Mouse (Mus musculus): ENCODE measurements around the gene Apol7b. TPM values are rescaled to one million over a fixed set of nuclear protein-coding genes. Genes with fewer than 3 reads are reported as not detected.
"Not testable (repeated sequence)": the region's sequence is repeated elsewhere in the genome, so short reads cannot be mapped to it uniquely, and the experiment has no call there.

Apol7b gene
- polyA plus RNA-seq, 1 experiment from 2014 or later = not detected

DNA sequence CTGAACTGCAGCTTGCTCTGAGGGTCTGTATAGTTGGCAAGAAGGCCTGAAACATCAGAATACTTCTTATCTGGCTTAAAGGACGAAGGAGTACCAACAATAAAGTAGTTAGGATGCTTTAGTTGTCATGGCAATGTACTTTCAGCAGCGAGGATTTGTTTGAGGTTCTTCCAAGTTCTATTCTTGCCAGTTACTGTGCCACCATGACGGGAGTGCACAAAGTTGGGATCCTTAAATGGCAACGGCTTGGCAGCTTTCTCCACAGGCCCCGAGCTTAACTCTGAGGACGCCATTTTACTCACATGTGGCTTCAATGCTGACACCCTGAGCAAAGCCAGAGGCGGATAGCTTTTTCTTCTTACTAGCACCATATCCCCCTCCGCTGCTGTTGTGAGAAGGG lies 2.5 kb downstream of the Apol7b start:
- H3K4me3 ChIP-seq (ENCODE audit: low read depth, low read length); H3K4me2 ChIP-seq (ENCODE audit: low read depth, low read length); H3K9me3 ChIP-seq (replicated peaks; ENCODE audit: control insufficient read depth, low read length); H3K27me3 ChIP-seq (ENCODE audit: control insufficient read depth, insufficient read depth, low read length); H3K4me1 ChIP-seq (ENCODE audit: control insufficient read depth, insufficient read depth, low read length); ATAC-seq (replicated peaks; ENCODE audit: insufficient number of reproducible peaks, low FRiP score, low TSS enrichment, low read depth); DNase-seq (ENCODE audit: low spot score); H3K27ac ChIP-seq (replicated peaks; ENCODE audit: low read depth, low read length); H3K9ac ChIP-seq (replicated peaks; ENCODE audit: low read length); H3K36me3 ChIP-seq (replicated peaks; ENCODE audit: control insufficient read depth, insufficient read depth, low read depth, low read length): not testable (repeated sequence)
- 88% methylated on average over 8 of the region's 8 CpGs for WGBS

DNA sequence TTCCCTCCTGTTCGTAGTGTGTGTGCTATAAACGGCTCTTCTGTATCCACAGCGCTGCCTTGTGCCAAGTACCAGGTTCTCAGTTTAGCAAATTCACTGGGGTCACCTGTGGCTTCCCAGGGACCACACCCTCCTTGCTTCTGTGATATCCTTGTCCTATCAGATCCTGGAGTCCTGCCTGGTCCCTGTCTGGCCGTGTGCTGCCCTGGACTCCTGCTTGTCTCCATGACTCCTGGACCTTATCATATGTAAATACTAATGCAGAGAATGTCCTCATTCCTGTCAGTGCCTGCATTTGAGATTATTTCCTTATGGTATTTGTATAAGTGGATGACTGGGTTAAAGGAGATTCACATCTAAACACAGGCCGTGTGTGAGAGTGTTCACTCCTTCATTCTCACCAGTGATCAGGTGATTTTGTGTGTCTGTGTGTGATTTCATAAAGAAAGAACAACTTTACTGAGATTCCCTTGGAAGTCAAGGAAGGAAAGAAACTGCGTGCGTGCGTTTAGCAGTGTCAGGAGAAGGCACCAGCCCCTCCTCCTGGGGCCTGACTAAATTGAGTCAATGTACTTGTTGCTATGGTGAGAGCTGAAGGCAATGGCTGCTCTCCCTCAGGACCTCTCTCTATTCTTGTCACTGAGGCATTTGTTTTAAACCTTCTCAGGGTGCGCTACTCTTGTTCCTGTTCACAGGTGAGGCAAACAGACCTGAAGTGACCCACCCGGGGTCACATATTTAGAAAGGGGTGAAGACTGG lies 18.4 kb downstream of the Apol7b start:
- 79% methylated on average over 8 of the region's 10 CpGs for WGBS
- DNase-seq (ENCODE audit: low spot score); H3K27ac ChIP-seq (replicated peaks; ENCODE audit: low read depth, low read length); H3K4me1 ChIP-seq (ENCODE audit: control insufficient read depth, insufficient read depth, low read length); H3K27me3 ChIP-seq (ENCODE audit: control insufficient read depth, insufficient read depth, low read length); ATAC-seq (replicated peaks; ENCODE audit: insufficient number of reproducible peaks, low FRiP score, low TSS enrichment, low read depth); H3K4me2 ChIP-seq (ENCODE audit: low read depth, low read length); H3K4me3 ChIP-seq (ENCODE audit: low read depth, low read length); H3K9me3 ChIP-seq (replicated peaks; ENCODE audit: control insufficient read depth, low read length); H3K36me3 ChIP-seq (replicated peaks; ENCODE audit: control insufficient read depth, insufficient read depth, low read depth, low read length); H3K9ac ChIP-seq (replicated peaks; ENCODE audit: low read length): not testable (repeated sequence)

DNA sequence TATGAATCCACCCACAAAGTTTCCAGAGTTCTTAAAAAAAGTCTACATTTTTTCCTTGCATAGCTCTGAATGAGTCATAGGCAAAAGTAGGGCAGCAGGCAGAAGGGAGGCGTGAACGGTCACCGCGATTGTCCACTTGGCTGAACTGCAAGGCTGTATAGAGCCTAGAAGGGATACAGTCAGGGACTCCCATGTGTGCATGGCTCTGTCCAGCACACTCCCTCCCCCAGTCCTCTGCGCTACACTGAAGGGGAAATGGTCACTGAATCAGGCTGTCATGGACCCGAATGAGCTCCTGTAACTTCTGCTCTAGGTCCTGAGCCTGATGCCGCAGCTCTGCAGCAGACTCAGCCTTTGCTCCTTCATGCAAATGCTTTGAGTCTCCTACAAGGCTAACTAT lies 24.4 kb downstream of the Apol7b start:
- 66% methylated on average over 3 of the region's 7 CpGs for WGBS
- not testable (repeated sequence) for H3K4me2 ChIP-seq (ENCODE audit: low read depth, low read length); H3K27ac ChIP-seq (replicated peaks; ENCODE audit: low read depth, low read length); H3K36me3 ChIP-seq (replicated peaks; ENCODE audit: control insufficient read depth, insufficient read depth, low read depth, low read length); H3K9ac ChIP-seq (replicated peaks; ENCODE audit: low read length); H3K4me1 ChIP-seq (ENCODE audit: control insufficient read depth, insufficient read depth, low read length); H3K27me3 ChIP-seq (ENCODE audit: control insufficient read depth, insufficient read depth, low read length); H3K9me3 ChIP-seq (replicated peaks; ENCODE audit: control insufficient read depth, low read length); DNase-seq (ENCODE audit: low spot score); H3K4me3 ChIP-seq (ENCODE audit: low read depth, low read length); ATAC-seq (replicated peaks; ENCODE audit: insufficient number of reproducible peaks, low FRiP score, low TSS enrichment, low read depth)

DNA sequence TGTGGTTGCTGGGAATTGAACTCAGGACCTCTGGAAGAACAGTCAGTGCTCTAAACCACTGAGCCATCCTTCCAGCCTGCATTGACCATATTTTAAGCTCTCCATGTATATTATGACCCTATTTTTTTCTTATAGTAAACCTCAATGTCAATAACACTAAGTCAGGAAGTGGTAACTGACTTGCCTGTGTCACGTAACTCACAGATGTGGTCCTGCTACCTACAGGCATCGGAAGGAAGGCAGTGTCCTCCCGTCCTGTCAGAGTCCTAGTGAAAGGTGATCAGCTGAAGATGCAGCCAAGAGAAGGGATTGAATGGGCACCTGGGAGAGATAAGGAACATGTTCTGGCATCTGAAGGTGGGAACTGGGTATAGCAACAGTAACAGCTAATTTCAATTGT lies 27.6 kb downstream of the Apol7b start:
- not testable (repeated sequence) for H3K9me3 ChIP-seq (replicated peaks; ENCODE audit: control insufficient read depth, low read length); H3K27me3 ChIP-seq (ENCODE audit: control insufficient read depth, insufficient read depth, low read length); H3K9ac ChIP-seq (replicated peaks; ENCODE audit: low read length); H3K4me2 ChIP-seq (ENCODE audit: low read depth, low read length); H3K27ac ChIP-seq (replicated peaks; ENCODE audit: low read depth, low read length); H3K4me3 ChIP-seq (ENCODE audit: low read depth, low read length); H3K36me3 ChIP-seq (replicated peaks; ENCODE audit: control insufficient read depth, insufficient read depth, low read depth, low read length); H3K4me1 ChIP-seq (ENCODE audit: control insufficient read depth, insufficient read depth, low read length); ATAC-seq (replicated peaks; ENCODE audit: insufficient number of reproducible peaks, low FRiP score, low TSS enrichment, low read depth); DNase-seq (ENCODE audit: low spot score)
- no CpG with 5 or more reads among the region's 3 CpGs for WGBS

DNA sequence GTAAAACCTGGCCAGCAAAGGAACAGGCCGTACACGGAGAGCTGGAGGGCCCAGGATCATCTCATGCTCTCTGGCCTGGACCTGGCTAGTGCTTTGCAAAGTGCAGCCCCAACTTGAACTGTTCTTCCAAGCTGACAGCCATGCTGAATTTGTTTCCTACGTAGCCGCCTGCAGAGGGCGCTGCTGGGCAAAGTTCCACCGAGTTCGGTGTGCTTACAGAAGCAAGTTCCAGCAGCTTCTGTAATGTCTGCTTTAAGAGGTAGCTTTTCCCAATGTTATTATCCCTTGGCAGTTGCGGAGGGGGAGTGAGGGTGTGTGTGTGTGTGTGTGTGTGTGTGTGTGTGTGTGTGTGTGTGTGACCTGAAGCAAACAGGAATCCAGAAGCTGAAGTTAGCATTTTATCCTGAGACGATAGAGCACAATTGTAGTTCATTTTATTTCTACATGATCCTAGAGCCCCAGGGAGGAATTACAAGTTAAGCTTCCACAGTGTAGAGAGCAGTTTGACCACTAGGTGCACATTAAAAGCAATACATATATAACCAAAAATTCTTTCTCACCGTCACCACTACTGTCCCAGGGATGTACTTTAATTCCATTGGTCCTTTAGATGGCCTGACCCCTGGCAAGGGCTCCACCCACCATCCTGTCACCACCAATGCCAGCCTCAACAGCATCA lies 30.5 kb downstream of the Apol7b start:
- not testable (repeated sequence) for H3K4me3 ChIP-seq (ENCODE audit: low read depth, low read length); DNase-seq (ENCODE audit: low spot score); H3K27me3 ChIP-seq (ENCODE audit: control insufficient read depth, insufficient read depth, low read length); H3K9ac ChIP-seq (replicated peaks; ENCODE audit: low read length); H3K4me1 ChIP-seq (ENCODE audit: control insufficient read depth, insufficient read depth, low read length); H3K27ac ChIP-seq (replicated peaks; ENCODE audit: low read depth, low read length); ATAC-seq (replicated peaks; ENCODE audit: insufficient number of reproducible peaks, low FRiP score, low TSS enrichment, low read depth); H3K36me3 ChIP-seq (replicated peaks; ENCODE audit: control insufficient read depth, insufficient read depth, low read depth, low read length); H3K9me3 ChIP-seq (replicated peaks; ENCODE audit: control insufficient read depth, low read length); H3K4me2 ChIP-seq (ENCODE audit: low read depth, low read length)
- 19% methylated on average over 2 of the region's 10 CpGs for WGBS

DNA sequence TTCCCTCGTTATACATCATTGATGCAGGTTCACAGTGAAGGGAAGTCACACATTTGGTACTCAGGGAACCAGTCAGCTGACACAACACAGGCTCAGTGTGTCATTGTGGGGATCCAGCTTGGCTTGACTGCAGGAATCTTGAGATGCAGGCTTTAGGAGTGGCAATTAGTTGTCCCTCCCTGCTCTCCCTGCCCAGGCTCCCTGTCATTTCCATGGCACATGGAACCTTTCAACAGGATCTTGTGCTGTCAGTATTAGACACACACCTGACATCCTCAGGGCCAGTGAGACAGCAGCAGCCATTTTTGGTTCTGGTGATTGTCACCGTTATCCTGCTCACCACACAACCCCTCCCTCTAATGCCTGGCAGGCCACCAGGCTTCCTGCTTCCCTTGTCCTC lies 31.6 kb downstream of the Apol7b start:
- H3K4me3 ChIP-seq (ENCODE audit: low read depth, low read length); H3K9me3 ChIP-seq (replicated peaks; ENCODE audit: control insufficient read depth, low read length); H3K27ac ChIP-seq (replicated peaks; ENCODE audit: low read depth, low read length); H3K4me2 ChIP-seq (ENCODE audit: low read depth, low read length); H3K27me3 ChIP-seq (ENCODE audit: control insufficient read depth, insufficient read depth, low read length); H3K36me3 ChIP-seq (replicated peaks; ENCODE audit: control insufficient read depth, insufficient read depth, low read depth, low read length); ATAC-seq (replicated peaks; ENCODE audit: insufficient number of reproducible peaks, low FRiP score, low TSS enrichment, low read depth); DNase-seq (ENCODE audit: low spot score); H3K9ac ChIP-seq (replicated peaks; ENCODE audit: low read length); H3K4me1 ChIP-seq (ENCODE audit: control insufficient read depth, insufficient read depth, low read length): not testable (repeated sequence)
- 65% methylated on average over 2 of the region's 2 CpGs for WGBS

DNA sequence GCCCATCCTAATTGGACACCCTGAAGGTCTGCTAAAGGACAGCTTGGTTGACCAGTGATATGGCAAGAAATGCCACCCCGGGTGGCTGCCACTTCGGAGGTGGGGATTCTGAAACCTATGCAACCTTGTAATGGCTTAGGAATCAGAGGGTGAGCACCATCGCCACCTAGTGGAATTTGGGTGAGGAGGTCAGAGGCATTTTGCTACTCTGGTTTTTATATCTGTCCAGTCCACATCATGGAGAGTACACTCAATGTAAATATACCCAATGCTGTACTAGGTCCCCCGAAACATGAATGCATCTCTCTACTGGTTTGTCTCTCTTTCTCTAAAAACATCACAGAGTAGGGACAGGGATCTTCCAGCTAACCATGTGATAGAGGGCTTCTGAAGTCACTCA lies 34.6 kb downstream of the Apol7b start:
- H3K4me3 ChIP-seq (ENCODE audit: low read depth, low read length); H3K36me3 ChIP-seq (replicated peaks; ENCODE audit: control insufficient read depth, insufficient read depth, low read depth, low read length); ATAC-seq (replicated peaks; ENCODE audit: insufficient number of reproducible peaks, low FRiP score, low TSS enrichment, low read depth); H3K9me3 ChIP-seq (replicated peaks; ENCODE audit: control insufficient read depth, low read length); H3K9ac ChIP-seq (replicated peaks; ENCODE audit: low read length); H3K27ac ChIP-seq (replicated peaks; ENCODE audit: low read depth, low read length); H3K4me1 ChIP-seq (ENCODE audit: control insufficient read depth, insufficient read depth, low read length); H3K4me2 ChIP-seq (ENCODE audit: low read depth, low read length); H3K27me3 ChIP-seq (ENCODE audit: control insufficient read depth, insufficient read depth, low read length): not testable (repeated sequence)
- peak; percentile 4 for DNase-seq (ENCODE audit: low spot score)
- WGBS = 42% methylated on average over 4 of the region's 4 CpGs

DNA sequence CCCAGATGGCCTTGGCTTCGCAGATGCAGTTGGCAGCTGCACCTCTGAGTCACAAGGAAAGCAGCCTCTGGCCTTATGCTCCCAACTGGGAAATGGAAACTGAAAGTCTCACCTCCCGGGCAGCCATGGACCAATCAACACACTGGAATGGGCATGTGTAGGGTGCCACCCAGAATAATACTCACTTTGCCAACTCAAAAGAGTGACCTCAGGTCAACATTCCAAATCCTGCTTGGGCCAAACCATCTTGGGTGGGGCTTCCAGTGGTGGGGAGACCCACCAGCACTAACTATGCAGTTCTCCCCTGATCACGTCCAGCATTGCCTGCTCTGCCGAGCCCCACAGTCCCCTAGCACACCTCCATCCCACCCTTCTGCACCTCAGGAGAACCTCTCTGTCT lies 36.3 kb downstream of the Apol7b start, which contains the start of gene Apol9a:
Apol9a (minus strand) TSS at position 101 of the 400 bp plus-strand sequence.
- not testable (repeated sequence) for H3K4me3 ChIP-seq (ENCODE audit: low read depth, low read length); H3K4me2 ChIP-seq (ENCODE audit: low read depth, low read length); DNase-seq (ENCODE audit: low spot score); H3K9ac ChIP-seq (replicated peaks; ENCODE audit: low read length); H3K4me1 ChIP-seq (ENCODE audit: control insufficient read depth, insufficient read depth, low read length); H3K9me3 ChIP-seq (replicated peaks; ENCODE audit: control insufficient read depth, low read length); H3K36me3 ChIP-seq (replicated peaks; ENCODE audit: control insufficient read depth, insufficient read depth, low read depth, low read length); ATAC-seq (replicated peaks; ENCODE audit: insufficient number of reproducible peaks, low FRiP score, low TSS enrichment, low read depth); H3K27me3 ChIP-seq (ENCODE audit: control insufficient read depth, insufficient read depth, low read length); H3K27ac ChIP-seq (replicated peaks; ENCODE audit: low read depth, low read length)
- WGBS = no CpG with 5 or more reads among the region's 4 CpGs

Measured in embryonic facial prominence, embryonic 11.5 days (tissue).